Mouse (Mus musculus): ENCODE measurements around the gene Ankrd13d. TPM values are rescaled to one million over a fixed set of nuclear protein-coding genes. Genes with fewer than 3 reads are reported as not detected.

The Ankrd13d gene
- polyA plus RNA-seq, 1 experiment from 2014 or later = 16.3 TPM

- H3K27me3 ChIP-seq (replicated peaks; ENCODE audit: control insufficient read depth, insufficient read depth, low read length) = no peaks in the 10 kb centered on the region
- H3K9me3 ChIP-seq (replicated peaks; ENCODE audit: control insufficient read depth, low read length) = no peaks in the 10 kb centered on the region
- no peak overlapping the region for H3K4me3 ChIP-seq (ENCODE audit: low read depth, low read length)
- H3K36me3 ChIP-seq (ENCODE audit: control insufficient read depth, insufficient read depth, low read length) = no peaks in the 10 kb centered on the region
- no peak for ATAC-seq
- no peak overlapping the region for H3K9ac ChIP-seq (ENCODE audit: low read length)
- no peak overlapping the region for H3K27ac ChIP-seq (ENCODE audit: low read depth, low read length)
- no peak overlapping the region; the same call in 1 of the 2 replicates for H3K4me2 ChIP-seq (ENCODE audit: low read length)
- 90% methylated on average over 5 of the region's 5 CpGs for WGBS
- no peak for DNase-seq (ENCODE audit: low spot score)
- H3K4me1 ChIP-seq (ENCODE audit: control insufficient read depth, insufficient read depth, low read length) = peaks cover 40% of the 10 kb centered on the region
These were observed 20.7 kb upstream of the Ankrd13d start for GRCm38 (mm10) chr19:4303640-4303995.

- H3K9ac ChIP-seq (ENCODE audit: low read length) = peak overlapping the region; percentile 13; the same call in 1 of the 2 replicates
- peak; percentile 60 for DNase-seq (ENCODE audit: low spot score)
- H3K27me3 ChIP-seq (replicated peaks; ENCODE audit: control insufficient read depth, insufficient read depth, low read length) = no peaks in the 10 kb centered on the region
- no peaks in the 10 kb centered on the region for H3K9me3 ChIP-seq (replicated peaks; ENCODE audit: control insufficient read depth, low read length)
- H3K27ac ChIP-seq (ENCODE audit: low read depth, low read length) = peak overlapping the region; percentile 44; the same call in 1 of the 2 replicates
- no peak overlapping the region for H3K4me3 ChIP-seq (ENCODE audit: low read depth, low read length)
- H3K4me1 ChIP-seq (ENCODE audit: control insufficient read depth, insufficient read depth, low read length) = peaks cover 40% of the 10 kb centered on the region
- ATAC-seq = no peak
- peak overlapping the region; percentile 0; the same call in 1 of the 2 replicates for H3K4me2 ChIP-seq (ENCODE audit: low read length)
- H3K36me3 ChIP-seq (ENCODE audit: control insufficient read depth, insufficient read depth, low read length) = no peaks in the 10 kb centered on the region
- WGBS = 65% methylated on average over 7 of the region's 7 CpGs
These were observed 20.2 kb upstream of the Ankrd13d start for GRCm38 (mm10) chr19:4302936-4303639.

- Histone ChIP-seq H3K9ac (ENCODE audit: low read length) (peak overlapping the region; percentile 3), H3K36me3 (ENCODE audit: control insufficient read depth, insufficient read depth, low read length) (no peaks in the 10 kb centered on the region), H3K4me3 (ENCODE audit: low read depth, low read length) (no peak overlapping the region), H3K27me3 (replicated peaks; ENCODE audit: control insufficient read depth, insufficient read depth, low read length) (no peaks in the 10 kb centered on the region), H3K9me3 (replicated peaks; ENCODE audit: control insufficient read depth, low read length) (no peaks in the 10 kb centered on the region), H3K4me2 (ENCODE audit: low read length) (peak overlapping the region; percentile 0), H3K27ac (ENCODE audit: low read depth, low read length) (peak overlapping the region; percentile 44), H3K4me1 (ENCODE audit: control insufficient read depth, insufficient read depth, low read length) (peaks cover 40% of the 10 kb centered on the region)
- DNase-seq (ENCODE audit: low spot score) (peak; percentile 40), ATAC-seq (no peak)
- 40% methylated on average over 21 of the region's 21 CpGs for WGBS
These were observed 19.1 kb upstream of the Ankrd13d start for GRCm38 (mm10) chr19:4301735-4302651.

GRCm38 (mm10) chr19:4300852-4301734 lies 18.2 kb upstream of the Ankrd13d start:
- Histone ChIP-seq H3K4me2 (ENCODE audit: low read length) (peak overlapping the region; percentile 0; the same call in 1 of the 2 replicates), H3K9me3 (replicated peaks; ENCODE audit: control insufficient read depth, low read length) (no peaks in the 10 kb centered on the region), H3K27ac (ENCODE audit: low read depth, low read length) (no peak overlapping the region), H3K4me3 (ENCODE audit: low read depth, low read length) (no peak overlapping the region), H3K36me3 (ENCODE audit: control insufficient read depth, insufficient read depth, low read length) (no peaks in the 10 kb centered on the region), H3K27me3 (replicated peaks; ENCODE audit: control insufficient read depth, insufficient read depth, low read length) (no peaks in the 10 kb centered on the region), H3K9ac (ENCODE audit: low read length) (no peak overlapping the region), H3K4me1 (ENCODE audit: control insufficient read depth, insufficient read depth, low read length) (peaks cover 40% of the 10 kb centered on the region)
- WGBS = 75% methylated on average over 11 of the region's 11 CpGs
- ATAC-seq = no peak
- DNase-seq (ENCODE audit: low spot score) = no peak

GRCm38 (mm10) chr19:4300271-4300704 lies 17.4 kb upstream of the Ankrd13d start:
- Histone ChIP-seq H3K9ac (ENCODE audit: low read length) (no peak overlapping the region), H3K9me3 (replicated peaks; ENCODE audit: control insufficient read depth, low read length) (no peaks in the 10 kb centered on the region), H3K4me1 (ENCODE audit: control insufficient read depth, insufficient read depth, low read length) (peaks cover 39% of the 10 kb centered on the region), H3K4me3 (ENCODE audit: low read depth, low read length) (no peak overlapping the region), H3K27me3 (replicated peaks; ENCODE audit: control insufficient read depth, insufficient read depth, low read length) (no peaks in the 10 kb centered on the region), H3K27ac (ENCODE audit: low read depth, low read length) (no peak overlapping the region), H3K4me2 (ENCODE audit: low read length) (no peak overlapping the region), H3K36me3 (ENCODE audit: control insufficient read depth, insufficient read depth, low read length) (no peaks in the 10 kb centered on the region)
- WGBS = 61% methylated on average over 7 of the region's 7 CpGs
- DNase-seq (ENCODE audit: low spot score) = no peak
- ATAC-seq = no peak

GRCm38 (mm10) chr19:4299574-4300270 lies 16.8 kb upstream of the Ankrd13d start:
- no peak overlapping the region for H3K4me2 ChIP-seq (ENCODE audit: low read length)
- H3K9ac ChIP-seq (ENCODE audit: low read length) = no peak overlapping the region
- no peak overlapping the region for H3K27ac ChIP-seq (ENCODE audit: low read depth, low read length)
- WGBS = 86% methylated on average over 6 of the region's 6 CpGs
- H3K36me3 ChIP-seq (ENCODE audit: control insufficient read depth, insufficient read depth, low read length) = no peaks in the 10 kb centered on the region
- no peaks in the 10 kb centered on the region for H3K9me3 ChIP-seq (replicated peaks; ENCODE audit: control insufficient read depth, low read length)
- DNase-seq (ENCODE audit: low spot score) (no peak), ATAC-seq (no peak)
- H3K27me3 ChIP-seq (replicated peaks; ENCODE audit: control insufficient read depth, insufficient read depth, low read length) = no peaks in the 10 kb centered on the region
- H3K4me3 ChIP-seq (ENCODE audit: low read depth, low read length) = no peak overlapping the region
- peaks cover 33% of the 10 kb centered on the region for H3K4me1 ChIP-seq (ENCODE audit: control insufficient read depth, insufficient read depth, low read length)

- Histone ChIP-seq H3K9ac (ENCODE audit: low read length) (no peak overlapping the region), H3K4me3 (ENCODE audit: low read depth, low read length) (no peak overlapping the region), H3K4me2 (ENCODE audit: low read length) (no peak overlapping the region), H3K27me3 (replicated peaks; ENCODE audit: control insufficient read depth, insufficient read depth, low read length) (no peaks in the 10 kb centered on the region), H3K27ac (ENCODE audit: low read depth, low read length) (no peak overlapping the region), H3K9me3 (replicated peaks; ENCODE audit: control insufficient read depth, low read length) (no peaks in the 10 kb centered on the region), H3K36me3 (ENCODE audit: control insufficient read depth, insufficient read depth, low read length) (no peaks in the 10 kb centered on the region), H3K4me1 (ENCODE audit: control insufficient read depth, insufficient read depth, low read length) (peaks cover 27% of the 10 kb centered on the region)
- no peak for ATAC-seq
- WGBS = 92% methylated on average over 7 of the region's 7 CpGs
- DNase-seq (ENCODE audit: low spot score) = no peak
These were observed 16.2 kb upstream of the Ankrd13d start for GRCm38 (mm10) chr19:4299126-4299525.

Measured in forebrain, embryonic 14.5 days (tissue).